Mouse (Mus musculus) spleen, adult 18-20 months (tissue): Measurements from ENCODE around the gene Cmya5.

Source experiments
- DNase-seq, 2 experiments: peaks; one replicate each; pipeline ENCODE4 v3.0.0; 2022; ENCODE audit warnings: mixed read lengths in 2 of 2

Cmya5 gene

DNA sequence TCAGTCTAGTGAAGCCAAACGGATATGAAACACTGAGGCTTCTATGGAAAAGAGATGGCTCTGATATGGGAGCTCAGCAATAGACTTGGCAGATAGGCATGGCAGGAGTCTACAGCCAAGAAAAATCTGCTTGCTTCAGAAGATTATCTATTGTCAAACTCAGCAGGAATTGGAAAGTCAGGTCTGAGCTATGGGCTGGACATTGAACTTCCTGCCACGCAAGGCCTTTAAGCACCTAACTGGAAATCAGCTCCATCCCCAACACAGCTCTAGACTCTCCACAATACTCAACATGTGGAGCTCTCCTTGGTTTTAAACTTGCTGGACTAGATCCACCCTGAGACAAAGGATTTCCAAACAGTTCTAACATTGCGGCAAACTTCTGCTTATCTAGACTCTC is 84.1 kb downstream of the Cmya5 start:
- DNase-seq, result no peak

DNA sequence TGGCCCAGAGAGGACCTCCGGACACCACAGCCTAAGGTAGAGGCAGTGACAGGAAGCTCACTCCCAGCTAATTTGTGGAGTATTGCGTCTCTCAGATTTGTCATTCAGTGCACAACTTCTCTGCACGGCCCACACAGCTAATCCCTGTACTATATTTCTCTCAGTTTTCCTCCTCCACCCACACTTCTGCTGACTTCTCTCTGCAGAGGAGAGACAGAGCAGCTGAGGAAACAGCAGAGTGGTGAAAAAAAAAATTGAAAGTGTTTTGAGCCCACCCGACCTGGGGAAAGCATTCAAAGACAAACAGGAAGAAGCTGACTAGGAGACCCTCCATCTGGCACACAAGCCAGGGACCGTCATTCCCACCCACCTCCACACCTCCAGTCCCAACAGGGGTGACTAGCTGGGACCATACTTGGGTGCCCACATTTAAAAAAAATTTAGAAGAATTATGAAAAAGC is 85.9 kb downstream of the Cmya5 start:
- DNase-seq, result no peak

DNA sequence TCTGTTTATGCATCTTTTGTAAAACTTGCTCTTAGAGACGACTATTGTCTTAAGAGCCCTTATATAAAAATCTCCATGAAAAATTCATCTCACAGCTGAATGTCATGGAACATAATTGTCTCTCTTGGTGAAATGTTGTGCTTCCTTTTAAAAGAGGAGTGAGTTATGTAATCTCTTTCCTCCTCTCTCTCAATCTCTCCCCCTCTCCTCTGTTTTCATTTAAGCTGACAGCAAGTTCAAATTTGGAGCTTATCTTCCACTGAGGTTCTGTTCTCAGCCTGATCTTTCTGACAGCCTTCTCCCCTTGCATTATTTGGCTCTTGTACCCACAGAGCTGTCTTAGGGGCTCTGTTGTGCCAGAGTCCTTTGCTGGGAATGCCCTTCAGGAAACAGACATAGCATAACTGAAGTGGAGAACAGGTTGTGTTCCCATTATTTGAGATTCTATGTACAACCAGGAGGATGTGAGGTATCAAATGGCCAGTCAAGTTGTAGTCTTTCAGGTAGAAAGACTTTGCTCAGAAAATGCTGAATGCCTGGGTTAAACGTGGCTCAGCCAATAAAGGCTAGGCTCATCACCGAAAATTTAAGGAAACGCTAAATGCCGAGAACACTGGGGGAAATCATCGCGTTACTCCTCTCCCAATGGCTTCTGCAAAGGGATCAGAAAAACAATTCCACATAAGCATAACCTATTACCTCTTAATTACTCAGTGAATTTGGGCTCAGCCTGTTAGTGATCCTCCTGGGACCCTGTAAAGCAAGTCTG is 86.8 kb downstream of the Cmya5 start:
- no peak for DNase-seq

DNA sequence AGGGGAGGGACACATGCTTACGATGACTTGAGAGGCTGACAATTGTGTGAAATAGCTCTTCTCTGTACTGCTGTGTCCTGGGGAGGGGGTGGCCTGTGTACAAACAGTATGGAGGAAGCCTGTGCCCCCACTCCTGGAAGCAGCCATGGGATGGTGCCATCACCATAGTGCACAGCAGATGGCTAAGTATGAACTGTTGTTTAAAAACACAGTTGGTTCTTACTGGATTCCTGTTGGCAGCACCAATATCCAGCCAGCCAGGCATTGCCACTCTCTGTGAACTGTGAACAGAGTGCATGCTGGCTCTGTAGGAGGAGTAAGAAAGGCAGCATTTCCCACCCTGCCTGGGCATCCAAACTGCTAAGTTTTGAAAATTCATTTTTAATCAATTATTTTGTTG is 88.4 kb downstream of the Cmya5 start:
- no peak for DNase-seq

DNA sequence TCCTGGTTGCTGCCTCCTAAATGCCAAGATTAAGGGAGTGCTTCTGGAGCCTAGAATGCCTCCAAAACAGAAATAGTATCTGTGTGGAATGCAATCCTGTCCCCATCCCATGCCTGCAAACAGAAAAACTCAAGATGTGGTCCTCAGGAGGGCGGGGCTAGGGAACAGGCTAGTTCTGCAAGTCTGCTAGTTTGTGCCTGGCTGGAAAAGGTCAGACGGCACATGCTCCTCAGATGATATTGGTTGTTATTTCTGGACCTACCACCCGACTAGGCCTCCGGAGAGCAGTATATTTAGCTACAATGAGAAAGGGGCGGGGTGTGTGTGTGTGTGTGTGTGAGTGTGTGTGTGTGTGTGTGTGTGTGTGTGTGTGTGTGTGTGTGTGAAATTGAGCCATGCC is 93.0 kb downstream of the Cmya5 start:
- DNase-seq, result no peak

DNA sequence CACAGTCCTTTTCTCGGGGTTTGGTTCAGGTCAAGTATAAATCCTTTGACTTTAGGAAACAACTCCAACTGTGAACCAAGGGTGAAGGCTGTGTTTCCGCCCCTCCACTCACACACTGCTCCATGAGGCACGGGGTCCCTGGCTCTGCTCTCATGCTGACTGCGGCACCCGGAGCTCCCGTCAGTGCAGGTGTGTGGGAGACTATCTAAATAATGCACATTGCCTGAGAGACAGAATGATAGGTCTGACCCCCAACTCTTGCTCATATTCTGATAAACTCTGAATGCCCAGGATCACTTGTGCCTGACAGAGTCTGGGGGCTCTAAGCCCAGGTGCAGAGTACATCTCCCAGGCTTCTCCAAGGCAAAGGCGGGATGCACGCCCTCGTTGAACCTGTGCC is 103.5 kb downstream of the Cmya5 start:
- no peak for DNase-seq

DNA sequence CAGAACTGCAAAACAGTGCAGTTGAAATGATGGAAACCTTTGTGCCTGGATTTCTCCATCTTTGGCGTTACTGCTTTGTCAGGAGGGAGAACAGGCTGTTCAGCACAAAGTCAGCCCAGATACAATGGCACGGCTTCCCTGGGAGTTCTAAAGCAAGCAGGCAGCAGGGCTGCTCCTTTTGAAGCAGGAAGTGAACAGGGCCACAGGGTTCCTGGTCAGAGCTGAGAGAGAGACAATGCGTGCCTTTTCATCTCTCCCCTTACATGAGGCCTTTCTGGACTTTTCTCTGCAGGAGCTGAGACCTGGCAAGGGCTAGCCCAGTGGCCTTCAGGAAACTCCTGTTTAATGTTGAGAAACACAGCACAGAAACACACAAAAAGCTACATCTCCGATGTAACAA is 108.3 kb downstream of the Cmya5 start:
- no peak for DNase-seq

DNA sequence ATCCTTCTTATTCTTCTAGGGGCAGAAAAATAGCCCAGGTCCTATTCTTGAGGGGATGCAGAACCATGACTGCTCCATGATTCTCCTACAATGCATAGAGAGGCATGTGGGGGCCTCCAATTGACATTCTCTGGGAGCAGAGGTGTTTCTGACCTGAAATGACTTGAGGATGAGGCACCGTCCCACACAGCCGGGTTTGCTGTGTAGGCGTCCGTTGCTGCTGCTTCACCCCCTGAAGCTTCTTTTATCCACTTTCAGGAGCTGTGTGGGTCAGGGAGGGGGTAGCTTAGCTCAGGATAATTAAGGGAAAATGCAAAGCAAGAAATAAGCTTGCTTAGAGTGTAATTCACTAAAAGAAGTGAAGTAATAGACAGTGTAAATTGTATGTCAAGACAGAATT is 115.2 kb downstream of the Cmya5 start:
- no peak for DNase-seq

DNA sequence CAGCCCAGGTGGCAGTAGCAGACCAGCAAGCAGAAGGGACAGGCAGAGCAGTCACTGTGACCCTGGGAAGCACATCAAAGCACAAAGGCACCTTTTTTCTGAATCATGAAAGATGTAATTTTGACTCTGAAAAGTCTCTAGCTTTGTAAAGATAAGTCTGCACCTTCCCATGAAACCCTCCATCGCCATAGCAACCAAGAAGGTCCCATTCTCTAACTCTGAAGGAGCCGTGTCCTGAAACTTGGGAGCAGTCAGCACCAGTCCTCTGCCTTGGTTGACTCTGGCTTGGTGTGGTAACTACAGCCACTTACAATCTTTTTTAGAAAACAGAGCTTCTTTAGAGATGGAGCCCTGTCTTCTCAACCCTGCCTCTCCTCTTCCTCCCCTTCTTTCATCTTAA is 119.7 kb downstream of the Cmya5 start:
- no peak for DNase-seq

DNA sequence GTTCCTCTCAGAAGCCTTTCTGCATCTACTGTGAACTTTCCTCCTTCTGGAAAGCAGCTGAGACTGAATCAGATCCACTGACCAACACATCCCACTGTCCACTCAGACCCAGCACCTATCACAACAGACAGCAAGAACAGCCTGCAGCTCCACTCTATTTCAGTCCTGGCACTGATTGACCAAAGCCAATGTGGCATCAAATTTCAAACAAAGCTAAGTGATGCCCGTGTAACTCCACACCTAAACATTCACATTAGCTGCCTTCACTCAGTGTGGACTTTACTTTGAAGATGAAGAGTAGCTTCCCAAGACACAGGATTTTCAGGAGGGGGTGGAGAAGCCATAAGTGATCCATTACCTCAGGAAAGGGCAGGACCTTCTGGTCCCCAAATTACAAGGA is 122.4 kb downstream of the Cmya5 start:
- no peak for DNase-seq

DNA sequence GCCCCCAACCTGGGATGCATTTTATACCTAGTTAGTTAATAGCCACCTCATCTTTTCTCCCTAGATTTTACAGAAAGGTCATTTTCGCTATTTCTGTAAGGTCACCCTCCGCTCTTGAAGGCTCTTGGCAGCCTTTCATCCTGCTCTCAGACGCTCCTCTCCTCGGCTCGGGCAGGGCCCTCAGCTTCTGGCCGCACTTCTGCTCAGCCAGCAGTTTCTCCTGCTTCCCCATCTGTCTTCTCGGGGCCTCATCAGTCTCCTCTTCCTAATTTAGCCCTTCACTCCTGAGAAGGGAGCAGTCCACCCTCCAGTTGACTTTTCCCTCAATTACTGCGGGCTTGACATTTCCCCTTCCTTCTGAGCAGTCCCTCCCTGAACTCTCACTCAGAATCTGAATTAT is 131.6 kb downstream of the Cmya5 start:
- no peak for DNase-seq

DNA sequence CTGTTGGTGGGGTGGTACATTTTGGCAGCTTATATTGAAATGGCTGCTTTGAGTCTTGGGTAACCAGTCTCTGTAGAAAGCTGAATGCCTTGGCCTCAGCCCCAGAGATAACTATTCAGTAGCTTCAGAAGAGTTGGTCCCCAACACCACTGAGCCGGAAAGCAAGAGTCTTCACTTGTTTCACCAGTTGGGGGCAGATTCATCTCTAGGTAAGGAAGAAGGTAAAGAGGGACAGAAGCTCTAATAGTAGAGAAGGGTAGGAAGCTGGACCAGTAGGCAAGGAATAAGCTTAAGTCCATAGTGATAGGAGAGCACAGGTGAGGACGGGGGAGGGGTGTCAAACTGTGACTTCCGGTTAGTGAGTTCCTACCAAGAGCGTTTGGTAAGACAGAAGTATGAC is 133.2 kb downstream of the Cmya5 start:
- no peak for DNase-seq

DNA sequence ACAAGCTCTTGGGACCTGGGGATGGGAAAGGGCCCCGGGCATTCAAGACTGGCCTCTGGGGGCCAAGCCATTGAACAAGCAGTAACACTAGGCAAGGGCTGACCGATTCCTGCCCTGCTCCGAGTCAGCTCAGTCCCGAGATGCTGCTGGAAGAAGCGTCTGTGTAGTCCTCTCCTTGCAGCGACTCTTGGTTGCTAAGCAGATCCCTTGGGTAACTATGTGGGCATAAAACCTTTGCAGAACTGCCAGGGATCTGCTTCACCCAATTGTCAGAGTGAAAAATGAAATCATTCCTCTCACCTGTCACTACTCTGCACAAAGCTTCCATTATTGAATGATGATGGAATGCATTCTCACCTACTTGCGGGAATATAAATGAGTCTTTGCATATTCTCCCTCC is 134.0 kb downstream of the Cmya5 start:
- no peak for DNase-seq

DNA sequence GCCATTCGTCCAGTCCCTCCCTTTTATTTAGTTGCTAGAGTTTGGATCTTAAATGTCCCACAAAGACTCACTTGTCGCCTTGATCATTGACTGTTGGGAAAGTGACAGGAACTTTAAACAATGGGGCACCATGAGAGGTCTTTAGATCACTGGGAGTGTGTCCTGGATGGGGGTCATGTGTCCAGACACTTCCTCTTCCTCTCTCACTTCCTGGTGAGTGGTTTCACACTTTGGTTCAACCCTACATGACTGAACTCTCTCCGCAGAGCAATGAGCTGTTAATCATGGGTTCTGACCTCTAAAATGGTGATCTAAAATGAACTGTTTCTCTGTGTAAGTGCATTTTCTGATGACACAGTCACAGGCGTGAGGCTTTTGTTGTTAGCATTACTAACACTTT is 137.4 kb downstream of the Cmya5 start:
- no peak for DNase-seq

DNA sequence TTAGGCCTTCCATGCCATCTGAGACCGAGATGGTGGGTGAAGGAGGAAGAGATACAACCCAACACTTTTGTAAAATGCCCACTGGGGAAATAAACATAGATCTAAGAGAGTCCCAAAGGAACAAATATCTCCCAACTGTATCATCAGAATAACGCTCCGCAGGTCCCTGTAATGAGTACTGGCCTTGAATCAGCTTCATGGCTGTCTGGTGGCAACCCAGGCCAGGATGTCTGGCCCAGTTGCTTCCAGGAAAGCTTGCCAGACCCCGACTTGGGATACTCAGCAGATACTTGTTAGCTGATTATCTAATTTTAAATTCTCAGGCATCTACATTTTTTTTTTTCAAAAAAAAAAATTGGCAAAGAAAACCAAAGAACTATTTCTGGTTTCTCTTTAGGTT is 138.2 kb downstream of the Cmya5 start:
- no peak for DNase-seq

DNA sequence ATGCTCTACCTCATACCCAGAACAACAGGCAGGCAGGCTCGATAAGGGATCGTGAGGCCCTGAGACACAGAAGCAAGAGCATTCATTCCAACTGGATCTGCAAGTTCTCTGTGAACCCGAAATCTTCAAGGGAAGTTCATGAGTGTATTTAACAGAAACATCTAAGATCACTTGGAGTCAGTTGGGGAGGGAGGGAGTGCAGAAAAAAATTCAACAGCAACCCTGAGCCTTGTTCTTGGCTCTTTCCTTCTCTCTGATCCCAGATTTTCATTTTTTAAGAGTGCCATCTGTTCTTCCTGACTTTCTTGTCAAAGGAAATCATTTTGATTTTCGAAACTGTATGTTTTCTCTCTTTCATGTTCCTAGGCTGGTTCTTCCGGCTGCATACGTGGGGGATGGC is 140.5 kb downstream of the Cmya5 start:
- no peak for DNase-seq

DNA sequence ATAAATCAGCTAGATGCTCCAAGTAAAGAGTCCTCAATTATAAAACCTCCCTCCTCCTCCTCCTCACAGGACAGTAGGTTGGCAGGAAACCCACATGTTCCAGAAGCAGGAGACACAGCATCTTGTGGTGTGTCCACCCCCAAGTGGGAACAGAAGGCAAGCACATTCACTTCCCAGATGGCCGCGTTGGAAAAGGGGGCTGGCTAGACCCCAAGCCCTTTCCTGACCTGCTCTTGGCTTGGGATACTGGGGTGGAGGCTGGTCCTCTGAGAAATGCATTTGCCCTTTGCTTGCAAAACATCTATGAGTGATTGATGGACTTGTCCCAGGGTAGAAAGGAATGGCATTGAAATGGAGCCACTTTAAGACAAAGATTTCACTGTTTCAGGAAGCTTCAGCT is 142.1 kb downstream of the Cmya5 start:
- no peak for DNase-seq

DNA sequence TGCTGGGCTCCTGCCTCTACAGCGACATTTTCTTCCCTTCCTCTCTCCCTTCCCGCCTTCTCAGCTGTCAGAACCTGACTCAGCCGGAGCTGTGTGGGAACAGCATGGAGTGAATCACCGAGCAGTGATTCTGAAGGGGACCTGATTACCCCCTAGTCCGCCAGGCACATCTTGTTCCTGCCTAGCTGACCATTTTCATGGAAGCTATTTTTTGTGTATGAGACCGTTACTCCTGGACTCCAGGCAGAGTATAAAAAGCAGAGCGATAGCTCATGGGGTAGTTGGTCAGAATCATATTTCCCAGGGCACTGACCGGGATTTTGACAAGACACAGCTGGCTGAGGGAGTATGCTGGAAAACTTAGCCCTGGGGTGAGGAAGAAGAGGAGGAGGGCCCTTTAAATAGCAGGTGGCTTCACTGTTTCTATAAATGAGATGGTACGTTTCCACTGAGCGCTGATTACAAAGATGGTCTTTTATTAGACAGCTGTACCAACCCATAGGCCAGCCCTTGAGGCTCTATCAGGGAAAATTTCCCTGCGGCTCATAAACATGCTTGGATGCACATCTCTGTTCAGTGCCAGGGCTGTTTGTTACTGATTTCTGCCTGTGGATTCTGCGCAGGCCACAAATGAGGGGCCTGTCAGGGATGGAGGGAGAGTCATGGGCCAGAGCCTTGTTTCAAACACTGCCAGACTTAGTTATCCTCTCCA is 143.7 kb downstream of the Cmya5 start:
- no peak for DNase-seq

DNA sequence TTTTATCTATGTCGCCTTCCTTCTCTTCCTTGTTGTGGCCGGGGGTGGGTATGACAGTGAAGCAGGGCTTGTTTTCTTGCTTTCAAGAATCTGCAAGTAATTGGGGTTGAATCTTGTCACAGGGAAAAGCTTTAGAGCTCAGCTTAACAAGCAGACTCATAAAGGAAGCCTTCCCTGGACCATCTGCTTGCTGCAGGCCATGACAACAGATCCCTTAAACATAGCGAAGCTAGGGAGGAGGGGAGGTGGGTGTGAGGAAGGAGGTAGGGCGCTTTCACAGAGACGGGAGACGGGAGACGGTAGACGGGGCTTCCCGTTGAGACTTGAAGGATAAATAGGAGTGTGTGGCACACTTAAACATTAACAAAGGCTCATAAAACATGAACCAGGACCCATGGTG is 144.7 kb downstream of the Cmya5 start:
- DNase-seq, result no peak

DNA sequence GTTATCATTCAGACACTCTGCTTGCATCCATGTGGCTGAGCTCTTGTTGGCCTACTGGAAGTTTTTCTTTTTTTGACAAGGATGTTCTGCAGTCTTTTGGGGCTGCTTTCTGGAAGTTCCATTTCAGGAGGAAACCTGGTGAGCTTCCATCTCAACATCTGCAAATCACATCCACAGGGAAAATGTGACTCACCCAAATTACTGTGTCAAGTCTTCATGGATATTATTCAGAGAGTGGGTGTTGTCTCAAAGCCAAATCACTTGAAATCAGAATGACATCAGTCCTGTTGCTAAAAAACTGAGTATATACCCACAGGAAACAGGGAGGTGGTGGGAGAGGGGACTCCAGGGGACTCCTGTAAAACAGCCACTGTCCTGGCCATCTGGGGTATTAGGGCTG is 149.8 kb downstream of the Cmya5 start:
- DNase-seq, result no peak

DNA sequence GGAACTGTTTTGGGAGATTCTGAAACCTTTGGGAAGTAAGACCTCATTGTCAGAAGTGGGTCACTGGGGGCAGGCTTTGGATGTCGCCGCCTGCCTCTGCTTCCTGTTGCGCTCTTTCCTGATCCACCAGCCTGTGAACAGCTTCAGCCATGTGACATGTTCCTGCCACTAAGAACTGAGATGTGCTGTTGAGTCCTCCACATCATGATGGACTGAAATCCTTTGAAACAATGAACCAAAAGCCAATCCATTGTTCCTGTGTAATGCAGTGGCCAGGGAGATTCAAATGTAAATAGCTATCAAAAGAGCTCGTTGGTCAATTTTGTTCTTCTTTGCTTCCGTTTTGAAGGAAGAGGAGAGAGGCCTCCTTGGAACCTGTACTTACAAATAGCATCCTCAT is 151.7 kb downstream of the Cmya5 start:
- no peak for DNase-seq
